Mouse (Mus musculus) heart, postnatal 0 days (tissue): ENCODE measurements around the gene Umodl1.

ENCODE experiments used
- CTCF ChIP-seq: IDR thresholded peaks from 2 replicates; pipeline ENCODE4 v1.5.1; 2016; ENCODE audit warnings: antibody characterized with exemption, control low read depth, low read depth
- EP300 ChIP-seq: IDR thresholded peaks from 2 replicates; pipeline ENCODE4 v1.6.1; 2016; ENCODE audit warnings: antibody characterized with exemption, low read depth

GRCm38 (mm10) chr17:31037331-31037730 lies 82.9 kb downstream of the Umodl1 start:
- TF ChIP-seq CTCF, result no peak
- no peak for TF ChIP-seq EP300
